Mouse (Mus musculus): Measurements from ENCODE around the gene Brpf3. TPM values are rescaled to one million over a fixed set of nuclear protein-coding genes. Genes with fewer than 3 reads are reported as not detected.

Gene Brpf3
- polyA plus RNA-seq, 1 experiment from 2014 or later = 6.8 TPM

DNA sequence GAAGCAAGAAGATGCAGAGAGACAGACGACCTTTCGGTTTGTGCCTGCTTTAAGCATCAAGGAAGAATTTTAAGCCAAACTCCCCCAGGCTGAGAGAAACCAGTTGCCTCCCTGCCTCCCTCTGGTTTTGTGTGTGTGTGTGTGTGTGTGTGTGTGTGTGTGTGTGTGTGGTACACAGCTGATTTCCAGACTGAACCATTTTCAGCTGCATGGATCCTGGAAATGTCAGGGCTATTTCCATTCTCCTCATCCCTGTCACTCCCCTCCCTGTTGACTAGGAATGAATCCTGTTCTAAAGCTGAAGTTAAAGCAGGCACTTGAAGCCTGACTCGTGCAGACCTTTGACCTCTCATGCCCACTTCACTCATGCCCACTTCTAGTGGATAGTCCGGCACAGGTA lies 73.3 kb downstream of the Brpf3 start:
- H3K4me2 ChIP-seq (ENCODE audit: low read depth, low read length) = no peak overlapping the region
- H3K4me3 ChIP-seq (ENCODE audit: low read depth, low read length) = no peak overlapping the region
- H3K27me3 ChIP-seq (ENCODE audit: control insufficient read depth, insufficient read depth, low read length) = no peaks in the 10 kb centered on the region
- H3K4me1 ChIP-seq (ENCODE audit: control insufficient read depth, insufficient read depth, low read length) = no peaks in the 10 kb centered on the region
- 78% methylated on average over 4 of the region's 4 CpGs for WGBS
- no peaks in the 10 kb centered on the region for H3K36me3 ChIP-seq (replicated peaks; ENCODE audit: control insufficient read depth, insufficient read depth, low read depth, low read length)
- H3K27ac ChIP-seq (replicated peaks; ENCODE audit: low read depth, low read length) = no peak overlapping the region
- DNase-seq (ENCODE audit: low spot score) (no peak), ATAC-seq (replicated peaks; ENCODE audit: insufficient number of reproducible peaks, low FRiP score, low TSS enrichment, low read depth) (no peak)
- no peaks in the 10 kb centered on the region for H3K9me3 ChIP-seq (replicated peaks; ENCODE audit: control insufficient read depth, low read length)
- H3K9ac ChIP-seq (replicated peaks; ENCODE audit: low read length) = no peak overlapping the region

DNA sequence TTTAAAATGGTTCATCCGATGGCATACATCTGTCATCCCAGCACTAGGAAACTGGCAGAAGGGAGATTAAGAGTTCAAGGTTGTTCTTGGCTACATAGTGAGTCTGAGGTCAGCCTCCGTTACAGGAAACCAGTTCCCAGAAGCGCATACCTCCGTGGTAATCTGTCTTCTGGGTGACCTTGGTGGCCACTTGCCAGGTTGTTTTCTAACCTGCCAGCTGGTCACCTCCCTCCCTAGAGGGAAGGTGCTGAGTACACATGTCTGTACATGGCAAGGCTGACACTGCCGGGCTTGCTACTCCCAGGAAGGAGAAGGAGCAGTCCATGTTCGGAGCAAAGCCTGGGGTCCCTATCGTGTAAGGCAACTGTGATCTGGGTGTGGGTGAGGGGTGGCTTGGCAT lies 73.9 kb downstream of the Brpf3 start:
- no peak overlapping the region for H3K27ac ChIP-seq (replicated peaks; ENCODE audit: low read depth, low read length)
- H3K36me3 ChIP-seq (replicated peaks; ENCODE audit: control insufficient read depth, insufficient read depth, low read depth, low read length) = no peaks in the 10 kb centered on the region
- ATAC-seq (replicated peaks; ENCODE audit: insufficient number of reproducible peaks, low FRiP score, low TSS enrichment, low read depth) (no peak), DNase-seq (ENCODE audit: low spot score) (no peak)
- WGBS = 80% methylated on average over 7 of the region's 7 CpGs
- no peak overlapping the region for H3K9ac ChIP-seq (replicated peaks; ENCODE audit: low read length)
- H3K27me3 ChIP-seq (ENCODE audit: control insufficient read depth, insufficient read depth, low read length) = no peaks in the 10 kb centered on the region
- H3K9me3 ChIP-seq (replicated peaks; ENCODE audit: control insufficient read depth, low read length) = no peaks in the 10 kb centered on the region
- H3K4me1 ChIP-seq (ENCODE audit: control insufficient read depth, insufficient read depth, low read length) = no peaks in the 10 kb centered on the region
- no peak overlapping the region for H3K4me2 ChIP-seq (ENCODE audit: low read depth, low read length)
- no peak overlapping the region for H3K4me3 ChIP-seq (ENCODE audit: low read depth, low read length)

DNA sequence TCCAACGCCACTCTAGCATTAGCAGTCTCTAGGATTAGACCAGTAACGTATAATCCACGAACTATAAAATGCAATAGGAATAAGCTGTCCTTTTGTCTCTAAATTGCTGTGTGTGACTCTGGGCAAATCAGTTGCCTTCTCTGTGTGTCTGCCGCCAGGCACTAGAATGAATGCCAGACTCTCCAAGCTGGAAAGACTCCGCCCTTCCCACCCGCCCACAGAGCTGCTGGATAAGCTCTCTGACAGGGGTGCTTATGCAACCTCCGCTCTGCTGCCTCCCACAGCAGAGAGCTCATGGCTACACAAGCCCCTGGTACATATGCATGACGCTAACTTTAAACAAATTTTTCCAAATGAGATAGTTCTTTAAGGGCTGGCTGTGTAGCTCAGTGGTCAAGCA lies 74.4 kb downstream of the Brpf3 start:
- Histone ChIP-seq H3K9me3 (replicated peaks; ENCODE audit: control insufficient read depth, low read length) (no peaks in the 10 kb centered on the region), H3K27ac (replicated peaks; ENCODE audit: low read depth, low read length) (no peak overlapping the region), H3K4me3 (ENCODE audit: low read depth, low read length) (no peak overlapping the region), H3K4me1 (ENCODE audit: control insufficient read depth, insufficient read depth, low read length) (no peaks in the 10 kb centered on the region), H3K27me3 (ENCODE audit: control insufficient read depth, insufficient read depth, low read length) (no peaks in the 10 kb centered on the region), H3K9ac (replicated peaks; ENCODE audit: low read length) (no peak overlapping the region), H3K36me3 (replicated peaks; ENCODE audit: control insufficient read depth, insufficient read depth, low read depth, low read length) (no peaks in the 10 kb centered on the region), H3K4me2 (ENCODE audit: low read depth, low read length) (no peak overlapping the region)
- 46% methylated on average over 8 of the region's 8 CpGs for WGBS
- DNase-seq (ENCODE audit: low spot score) = peak; percentile 54
- no peak for ATAC-seq (replicated peaks; ENCODE audit: insufficient number of reproducible peaks, low FRiP score, low TSS enrichment, low read depth)

DNA sequence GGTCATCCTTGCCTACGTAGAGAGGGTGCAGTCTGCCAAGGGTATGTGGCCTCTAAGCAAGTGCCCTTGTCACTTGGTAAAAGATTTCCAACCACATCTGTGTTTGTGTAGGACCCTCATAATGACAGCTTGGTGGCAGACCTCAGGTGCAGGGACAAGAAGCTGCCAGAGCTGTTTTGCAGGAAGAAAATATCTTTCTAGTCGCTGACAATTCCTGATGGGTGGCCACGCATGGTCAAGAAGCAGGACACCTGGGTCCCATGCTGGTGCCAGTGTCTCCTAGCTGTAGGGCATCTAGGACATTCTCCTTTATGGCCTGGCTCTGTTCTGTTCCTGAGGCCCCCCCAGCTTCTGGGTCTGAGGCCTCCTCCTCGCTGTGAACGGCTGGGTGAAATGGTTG lies 75.4 kb downstream of the Brpf3 start:
- no peak overlapping the region for H3K9ac ChIP-seq (replicated peaks; ENCODE audit: low read length)
- no peak overlapping the region for H3K4me2 ChIP-seq (ENCODE audit: low read depth, low read length)
- no peaks in the 10 kb centered on the region for H3K36me3 ChIP-seq (replicated peaks; ENCODE audit: control insufficient read depth, insufficient read depth, low read depth, low read length)
- no peak for DNase-seq (ENCODE audit: low spot score)
- H3K27me3 ChIP-seq (ENCODE audit: control insufficient read depth, insufficient read depth, low read length) = no peaks in the 10 kb centered on the region
- 67% methylated on average over 5 of the region's 5 CpGs for WGBS
- no peaks in the 10 kb centered on the region for H3K4me1 ChIP-seq (ENCODE audit: control insufficient read depth, insufficient read depth, low read length)
- H3K27ac ChIP-seq (replicated peaks; ENCODE audit: low read depth, low read length) = no peak overlapping the region
- no peaks in the 10 kb centered on the region for H3K9me3 ChIP-seq (replicated peaks; ENCODE audit: control insufficient read depth, low read length)
- H3K4me3 ChIP-seq (ENCODE audit: low read depth, low read length) = no peak overlapping the region
- ATAC-seq (replicated peaks; ENCODE audit: insufficient number of reproducible peaks, low FRiP score, low TSS enrichment, low read depth) = no peak

DNA sequence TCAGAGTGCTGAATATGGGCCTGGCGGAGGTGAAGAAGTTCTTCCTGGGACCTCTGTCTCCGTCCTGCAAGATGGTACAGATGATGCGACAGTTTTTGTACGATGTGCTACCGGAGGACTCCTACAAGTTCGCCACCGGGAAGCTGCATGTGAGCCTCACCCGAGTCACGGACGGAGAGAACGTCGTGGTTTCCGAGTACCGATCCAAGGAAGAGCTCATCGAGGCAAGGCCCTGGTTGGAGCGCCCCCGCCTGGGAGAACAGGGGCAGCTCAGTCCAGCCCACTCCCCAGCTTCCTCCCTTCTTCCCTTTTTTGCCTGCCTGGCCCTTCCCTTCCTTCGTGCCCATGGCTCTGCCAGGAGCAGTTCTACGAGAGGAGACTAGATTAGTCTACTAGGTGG lies 75.9 kb downstream of the Brpf3 start:
- Histone ChIP-seq H3K4me1 (ENCODE audit: control insufficient read depth, insufficient read depth, low read length) (no peaks in the 10 kb centered on the region), H3K36me3 (replicated peaks; ENCODE audit: control insufficient read depth, insufficient read depth, low read depth, low read length) (no peaks in the 10 kb centered on the region), H3K9ac (replicated peaks; ENCODE audit: low read length) (peak overlapping the region; percentile 28; the same call in 1 of the 2 replicates), H3K27ac (replicated peaks; ENCODE audit: low read depth, low read length) (no peak overlapping the region), H3K27me3 (ENCODE audit: control insufficient read depth, insufficient read depth, low read length) (no peaks in the 10 kb centered on the region), H3K4me3 (ENCODE audit: low read depth, low read length) (no peak overlapping the region), H3K9me3 (replicated peaks; ENCODE audit: control insufficient read depth, low read length) (no peaks in the 10 kb centered on the region), H3K4me2 (ENCODE audit: low read depth, low read length) (no peak overlapping the region)
- no peak for ATAC-seq (replicated peaks; ENCODE audit: insufficient number of reproducible peaks, low FRiP score, low TSS enrichment, low read depth)
- WGBS = 11% methylated on average over 19 of the region's 19 CpGs
- peak; percentile 59 for DNase-seq (ENCODE audit: low spot score)

DNA sequence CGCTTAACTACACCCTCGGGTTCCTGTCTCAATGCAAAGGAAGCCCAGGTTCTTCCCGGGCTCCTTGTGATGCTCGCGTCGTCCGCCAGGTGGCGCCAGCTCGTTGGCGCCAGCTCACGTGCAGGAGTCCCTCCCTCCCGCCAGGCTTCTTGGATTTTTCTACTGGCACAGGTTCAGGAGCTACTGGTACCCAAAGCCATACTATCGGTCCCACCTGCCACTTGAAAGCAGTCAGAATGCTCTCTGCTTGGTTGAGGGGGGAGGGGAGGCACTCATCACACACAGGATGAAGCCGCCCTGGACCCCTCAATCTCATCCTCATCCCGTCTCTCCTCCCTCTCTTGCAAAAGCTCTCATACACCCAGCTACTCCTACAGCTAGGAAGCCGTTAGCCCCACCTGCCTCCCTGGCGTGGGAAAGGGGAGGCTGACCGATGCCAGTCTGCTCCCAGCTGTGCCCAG lies 79.1 kb downstream of the Brpf3 start:
- Histone ChIP-seq H3K9me3 (replicated peaks; ENCODE audit: control insufficient read depth, low read length) (no peaks in the 10 kb centered on the region), H3K27ac (replicated peaks; ENCODE audit: low read depth, low read length) (no peak overlapping the region), H3K36me3 (replicated peaks; ENCODE audit: control insufficient read depth, insufficient read depth, low read depth, low read length) (no peaks in the 10 kb centered on the region), H3K4me1 (ENCODE audit: control insufficient read depth, insufficient read depth, low read length) (no peaks in the 10 kb centered on the region), H3K4me2 (ENCODE audit: low read depth, low read length) (no peak overlapping the region), H3K27me3 (ENCODE audit: control insufficient read depth, insufficient read depth, low read length) (no peaks in the 10 kb centered on the region), H3K4me3 (ENCODE audit: low read depth, low read length) (no peak overlapping the region), H3K9ac (replicated peaks; ENCODE audit: low read length) (0 out of 2 replicates have a peak overlapping the region, but pooled peaks have one; percentile 4)
- ATAC-seq (replicated peaks; ENCODE audit: insufficient number of reproducible peaks, low FRiP score, low TSS enrichment, low read depth) (no peak), DNase-seq (ENCODE audit: low spot score) (peak; percentile 87)
- 6% methylated on average over 18 of the region's 18 CpGs for WGBS

DNA sequence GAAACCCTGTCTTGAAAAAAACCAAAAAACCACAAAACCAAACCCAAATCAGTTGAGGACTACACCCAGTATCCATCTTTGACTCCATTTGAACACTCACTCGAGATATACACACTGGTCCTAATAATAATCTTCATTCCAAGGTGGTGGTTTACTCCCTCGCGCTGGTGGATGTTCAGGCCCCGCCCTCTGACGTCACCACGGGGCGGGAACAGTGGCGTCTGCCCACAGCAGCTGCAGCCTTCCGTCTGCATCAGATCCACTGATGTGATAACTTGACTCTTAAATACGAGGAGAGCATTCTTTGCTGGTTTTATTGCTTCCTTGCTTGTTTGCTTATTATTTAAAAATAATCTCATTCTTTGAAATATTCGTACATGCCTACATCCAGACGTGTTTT lies 81.4 kb downstream of the Brpf3 start:
- 5% methylated on average over 12 of the region's 12 CpGs for WGBS
- H3K27ac ChIP-seq (replicated peaks; ENCODE audit: low read depth, low read length) = no peak overlapping the region
- H3K9me3 ChIP-seq (replicated peaks; ENCODE audit: control insufficient read depth, low read length) = no peaks in the 10 kb centered on the region
- H3K9ac ChIP-seq (replicated peaks; ENCODE audit: low read length) = no peak overlapping the region
- no peaks in the 10 kb centered on the region for H3K27me3 ChIP-seq (ENCODE audit: control insufficient read depth, insufficient read depth, low read length)
- no peaks in the 10 kb centered on the region for H3K4me1 ChIP-seq (ENCODE audit: control insufficient read depth, insufficient read depth, low read length)
- no peak for ATAC-seq (replicated peaks; ENCODE audit: insufficient number of reproducible peaks, low FRiP score, low TSS enrichment, low read depth)
- H3K36me3 ChIP-seq (replicated peaks; ENCODE audit: control insufficient read depth, insufficient read depth, low read depth, low read length) = no peaks in the 10 kb centered on the region
- no peak overlapping the region for H3K4me3 ChIP-seq (ENCODE audit: low read depth, low read length)
- peak; percentile 77 for DNase-seq (ENCODE audit: low spot score)
- no peak overlapping the region for H3K4me2 ChIP-seq (ENCODE audit: low read depth, low read length)

DNA sequence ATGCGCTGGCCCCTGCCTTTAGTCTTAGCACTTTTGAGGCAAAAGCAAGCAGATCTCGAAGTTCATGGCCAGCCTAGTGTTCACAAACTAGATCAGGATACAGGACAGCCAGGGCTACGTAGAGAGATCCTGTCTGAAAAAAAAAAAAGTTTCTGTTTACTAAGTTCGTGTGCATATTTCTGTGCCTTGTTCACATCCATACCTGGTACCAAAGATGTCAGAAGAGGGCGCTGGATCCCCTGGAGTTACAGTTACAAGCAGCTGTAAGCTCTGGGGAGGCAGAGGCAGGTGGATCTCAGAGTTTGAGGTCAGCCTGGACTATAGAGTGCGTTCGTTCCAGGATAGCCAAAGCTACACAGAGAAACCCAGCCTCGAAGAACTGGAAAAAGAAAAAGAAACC lies 81.9 kb downstream of the Brpf3 start:
- Histone ChIP-seq H3K4me3 (ENCODE audit: low read depth, low read length) (no peak overlapping the region), H3K36me3 (replicated peaks; ENCODE audit: control insufficient read depth, insufficient read depth, low read depth, low read length) (no peaks in the 10 kb centered on the region), H3K4me2 (ENCODE audit: low read depth, low read length) (no peak overlapping the region), H3K9me3 (replicated peaks; ENCODE audit: control insufficient read depth, low read length) (no peaks in the 10 kb centered on the region), H3K9ac (replicated peaks; ENCODE audit: low read length) (no peak overlapping the region), H3K4me1 (ENCODE audit: control insufficient read depth, insufficient read depth, low read length) (no peaks in the 10 kb centered on the region), H3K27me3 (ENCODE audit: control insufficient read depth, insufficient read depth, low read length) (no peaks in the 10 kb centered on the region), H3K27ac (replicated peaks; ENCODE audit: low read depth, low read length) (no peak overlapping the region)
- ATAC-seq (replicated peaks; ENCODE audit: insufficient number of reproducible peaks, low FRiP score, low TSS enrichment, low read depth) (no peak), DNase-seq (ENCODE audit: low spot score) (no peak)
- 57% methylated on average over 8 of the region's 8 CpGs for WGBS
